Mouse (Mus musculus) gastrocnemius, adult 8-10 months (tissue): ENCODE results near the gene Aacs. TPM values are rescaled to one million over a fixed set of nuclear protein-coding genes. Genes with fewer than 3 reads are reported as not detected.
"Not testable (repeated sequence)": the region's sequence is repeated elsewhere in the genome, so short reads cannot be mapped to it uniquely, and the experiment has no call there.

Source experiments
- DNase-seq, 2 experiments: peaks; one replicate each; pipeline ENCODE4 v3.0.0; 2022; ENCODE audit warnings: low spot score in 2 of 2
- total RNA-seq, 4 experiments: library from RNA; stranded (reverse); gene quantifications; 2 replicates each; pipeline ENCODE4 v1.2.4; 2022

Gene Aacs
- total RNA-seq, result 1 to 10 TPM; 1.9 to 5.4 (median 4.8) TPM

- peak; percentile 97 to 98 for DNase-seq
Observed at GRCm38 (mm10) chr5:125475601-125476285, at the start of gene Aacs. Gene Aacs (plus strand): TSS chr5:125475814.

DNA sequence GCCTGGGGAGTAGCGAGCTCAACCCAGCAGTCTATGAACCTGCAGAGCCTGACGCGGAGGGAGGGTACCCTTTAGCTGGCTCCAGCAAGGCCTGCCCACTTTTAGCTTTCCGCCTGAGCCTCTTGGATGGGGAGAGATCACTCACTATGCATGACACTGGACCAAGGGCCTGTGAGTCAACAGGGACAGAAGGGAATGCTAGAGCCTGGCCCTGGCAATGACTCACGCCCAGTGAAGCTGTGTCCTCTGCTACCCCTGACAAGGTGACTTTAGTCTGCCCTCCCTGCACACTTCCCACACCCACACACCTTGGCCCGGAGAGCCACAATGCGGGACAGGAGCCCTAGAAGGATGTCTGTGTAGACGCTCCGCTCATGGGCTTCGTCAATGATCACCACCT is 49.3 kb upstream of the Aacs start:
- no peak for DNase-seq

DNA sequence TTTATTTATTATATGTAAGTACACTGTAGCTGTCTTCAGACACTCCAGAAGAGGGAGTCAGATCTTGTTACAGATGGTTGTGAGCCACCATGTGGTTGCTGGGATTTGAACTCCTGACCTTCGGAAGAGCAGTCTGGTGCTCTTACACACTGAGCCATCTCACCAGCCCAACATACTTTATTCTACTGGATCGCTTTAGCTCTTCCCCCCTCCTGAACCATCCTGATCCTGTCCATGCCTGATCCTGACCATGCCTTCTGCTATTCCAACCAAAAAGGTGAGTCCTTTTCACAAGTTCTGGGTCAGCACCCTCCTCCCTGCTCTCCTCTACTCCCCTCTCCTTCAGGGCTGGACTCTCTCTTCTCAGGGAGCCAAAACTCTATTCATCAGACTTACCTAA is 43.3 kb upstream of the Aacs start:
- DNase-seq, result not testable (repeated sequence)

DNA sequence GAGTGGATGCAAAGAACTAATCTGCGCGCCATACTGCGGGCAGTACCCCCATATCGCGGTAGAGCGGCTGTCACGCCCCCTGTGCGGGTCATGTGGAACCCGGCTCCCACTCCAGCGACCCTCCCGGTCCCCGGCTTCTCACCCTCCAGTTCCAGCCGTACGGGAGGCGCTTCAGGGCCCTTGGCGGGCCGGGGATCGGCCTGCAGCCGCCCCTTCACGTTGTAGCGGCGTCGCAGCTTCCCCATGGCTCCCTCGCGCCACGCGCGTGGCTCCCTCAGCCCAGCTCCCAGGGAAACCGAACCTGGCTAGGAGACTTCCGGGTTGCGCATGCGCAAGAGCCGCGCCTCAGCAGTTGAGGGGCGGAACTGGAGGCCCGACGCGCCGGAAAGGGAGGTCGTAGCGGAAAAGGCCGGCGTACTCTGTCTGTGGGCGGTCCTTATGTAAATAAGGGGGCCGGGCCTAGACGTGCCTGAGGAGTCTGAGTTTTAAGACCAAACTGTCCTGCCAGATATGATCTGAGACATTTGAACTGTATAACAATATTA is 41.7 kb upstream of the Aacs start, which contains the start of gene Dhx37:
TSS of gene Dhx37 (minus strand) at position 329 of the 545 bp plus-strand sequence.
- peak; percentile 87 to 92 for DNase-seq

DNA sequence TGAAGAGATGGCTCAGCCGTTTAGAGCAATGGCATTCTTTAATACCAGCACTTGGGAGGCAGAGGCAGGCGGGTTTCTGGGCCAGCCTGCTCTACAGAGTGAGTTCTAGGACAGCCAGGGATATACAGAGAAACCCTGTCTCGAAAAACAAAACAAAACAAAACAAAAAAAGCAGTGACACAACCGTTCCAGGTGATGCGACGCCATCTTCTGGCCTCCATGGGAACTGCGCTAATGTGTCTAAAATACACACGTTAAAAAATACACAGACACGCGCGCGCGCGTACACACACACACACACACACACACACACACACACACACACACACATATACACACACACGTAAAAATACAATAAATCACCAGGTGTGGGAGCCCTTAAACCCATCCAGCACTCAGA is 41.3 kb upstream of the Aacs start:
- not testable (repeated sequence) for DNase-seq

DNA sequence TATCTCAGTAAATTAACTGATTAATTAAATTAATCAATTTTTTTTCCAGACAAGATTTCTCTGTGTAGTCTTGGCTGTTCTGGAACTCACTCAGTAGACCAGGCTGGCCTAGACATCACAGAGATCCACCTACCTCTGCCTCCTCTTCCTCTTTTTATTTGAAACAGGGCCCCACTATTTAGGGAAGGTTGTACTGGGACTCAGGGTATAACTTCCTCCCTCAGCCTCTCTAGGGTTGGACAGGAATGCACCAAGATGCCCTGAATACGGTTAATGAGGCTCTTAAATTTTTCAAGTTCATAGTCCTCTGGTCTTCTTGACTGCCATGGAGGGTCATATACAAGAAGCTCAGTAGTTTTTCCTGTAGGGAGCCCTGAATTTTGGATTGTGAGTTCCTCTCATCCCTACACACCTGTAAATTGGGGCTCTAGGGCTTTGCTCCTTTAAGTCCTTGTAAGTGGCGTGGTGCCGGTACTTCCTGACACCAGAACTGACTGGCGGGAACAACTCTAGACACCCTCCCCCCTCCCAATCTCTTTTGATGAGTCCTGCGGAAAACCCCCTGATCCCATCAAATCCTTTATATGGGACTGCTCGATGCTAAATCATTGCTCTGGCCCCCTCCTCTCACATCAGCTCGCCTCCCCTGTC is 34.9 kb upstream of the Aacs start:
- no peak for DNase-seq

DNA sequence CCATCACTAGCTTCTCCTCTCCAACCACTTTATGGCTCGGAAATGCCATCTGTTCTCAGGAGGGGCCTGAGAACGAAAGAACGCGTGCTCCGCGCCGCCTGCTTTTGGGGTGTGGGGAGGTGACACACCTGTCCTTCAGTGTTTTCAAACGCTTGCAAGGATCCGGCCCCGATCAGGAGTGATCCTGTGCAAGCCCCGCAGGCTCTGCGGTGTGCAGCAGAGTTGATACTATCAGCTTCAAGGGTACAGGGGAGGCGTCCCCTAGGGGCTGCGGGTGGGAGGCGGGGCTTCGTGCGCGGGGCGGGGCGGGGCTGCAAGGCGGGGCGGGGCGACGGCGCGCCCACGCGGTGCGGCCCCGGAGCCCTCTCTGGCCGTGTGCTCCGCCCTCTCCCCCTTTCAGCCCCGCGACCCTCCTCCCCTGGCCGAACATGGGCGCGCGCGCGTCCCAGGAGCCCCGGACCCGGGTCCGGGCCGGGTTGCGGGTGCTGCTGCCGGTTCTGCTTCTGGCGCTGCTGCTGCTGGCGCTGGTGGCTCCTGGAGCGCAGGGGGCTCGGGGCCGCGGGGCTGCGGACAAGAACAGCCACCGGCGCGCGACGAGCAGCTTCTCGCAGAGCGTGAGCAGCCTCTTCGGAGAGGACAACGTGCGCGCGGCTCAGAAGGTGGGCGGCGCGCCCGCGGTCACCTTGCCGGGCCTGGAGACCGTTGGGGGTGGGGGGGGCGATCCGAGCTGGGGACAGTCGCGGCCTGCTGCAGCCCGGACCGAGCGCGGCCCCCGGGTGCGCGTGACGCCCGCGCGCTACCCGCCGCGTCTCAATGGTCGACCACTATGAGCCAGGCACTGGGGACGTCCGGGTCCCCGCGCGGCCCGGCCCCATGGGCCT is 34.1 kb upstream of the Aacs start, which contains the start of gene Bri3bp:
TSS of gene Bri3bp (plus strand) at position 335 of the 881 bp plus-strand sequence.
- DNase-seq, result no peak

DNA sequence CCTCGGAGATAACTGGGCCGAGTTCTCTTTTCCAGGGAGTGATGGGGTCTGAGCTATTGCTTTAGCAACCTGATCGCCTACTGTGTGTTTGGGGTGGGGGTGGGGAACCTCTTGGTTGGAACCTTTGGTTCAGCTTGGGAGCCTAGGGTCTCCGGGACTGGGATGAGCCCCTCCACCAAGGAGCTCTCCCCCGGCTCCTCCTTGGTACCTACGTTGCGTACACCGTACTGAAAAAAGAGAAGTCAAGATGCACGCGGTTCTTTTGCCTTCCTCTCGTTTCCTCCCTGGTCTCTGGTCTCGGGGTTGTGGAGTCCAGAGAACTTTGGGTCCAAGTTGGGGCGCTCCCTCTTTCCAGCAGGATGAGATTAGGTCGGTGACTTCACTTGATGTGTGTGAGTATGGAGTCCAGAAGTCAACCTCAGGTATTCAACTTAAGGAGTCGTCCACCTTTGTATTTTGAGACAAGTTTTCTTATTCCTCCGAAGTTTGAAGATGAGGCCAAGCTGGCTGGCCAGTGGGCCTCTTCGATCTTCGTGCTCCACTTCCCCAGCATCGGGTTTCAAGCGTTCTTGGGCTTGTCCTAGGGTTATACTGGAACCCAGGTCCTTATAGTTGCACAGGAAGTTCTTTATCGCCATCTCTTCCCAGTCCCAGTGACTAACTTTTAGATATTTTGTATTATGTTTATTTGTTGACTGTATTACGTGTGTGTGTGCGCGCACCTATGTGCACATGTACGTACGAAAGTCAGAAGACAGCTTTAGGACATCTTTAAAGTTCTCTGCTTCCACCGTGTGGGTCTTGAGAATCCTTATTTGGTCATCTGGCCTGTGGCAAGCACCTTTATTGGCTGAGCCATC is 33.2 kb upstream of the Aacs start:
- DNase-seq, result no peak

DNA sequence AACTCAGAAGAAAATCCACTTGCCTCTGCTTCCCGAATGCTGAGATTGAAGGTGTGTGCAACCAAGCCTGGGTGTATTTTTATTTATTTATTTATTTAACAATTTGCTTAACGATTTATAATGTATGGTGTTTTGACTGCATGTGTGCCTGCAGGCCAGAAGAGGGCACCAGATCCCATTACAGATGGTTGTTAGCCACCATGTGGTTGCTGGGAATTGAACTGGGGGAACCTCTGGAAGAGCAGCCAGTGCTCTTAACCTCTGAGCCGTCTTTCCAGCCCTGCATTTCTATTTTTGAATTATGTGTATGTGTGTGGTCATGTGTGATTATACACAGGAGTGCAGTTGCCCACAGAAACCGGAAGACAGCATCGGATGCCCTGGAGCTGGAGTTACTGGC is 32.3 kb upstream of the Aacs start:
- DNase-seq, result no peak

GRCm38 (mm10) chr5:125443915-125444314 is 31.7 kb upstream of the Aacs start:
- DNase-seq, result no peak

GRCm38 (mm10) chr5:125444554-125444953 is 31.1 kb upstream of the Aacs start:
- DNase-seq, result no peak

- DNase-seq, result no peak
Observed at GRCm38 (mm10) chr5:125446344-125446743, 29.3 kb upstream of the Aacs start.

GRCm38 (mm10) chr5:125448026-125448425 is 27.6 kb upstream of the Aacs start:
- no peak for DNase-seq

DNA sequence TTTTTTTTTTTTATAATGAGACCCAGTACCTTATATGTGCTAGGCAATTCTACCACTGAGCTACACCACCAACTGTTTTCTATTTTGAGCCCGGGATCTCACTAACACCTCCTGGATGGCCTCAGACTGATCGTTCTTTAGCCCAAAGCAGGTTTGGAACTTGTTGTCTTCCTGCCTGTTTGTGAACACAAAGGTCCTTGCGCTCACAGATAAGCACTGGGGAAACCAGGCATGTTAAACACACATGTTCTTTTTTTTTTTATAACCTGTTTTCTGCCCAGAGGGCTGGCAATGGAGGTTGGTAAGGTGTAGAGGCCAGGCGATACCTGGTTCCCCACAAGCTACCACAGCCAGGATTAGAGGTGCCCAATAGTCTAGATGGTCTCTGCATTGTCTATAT is 27.0 kb upstream of the Aacs start:
- DNase-seq, result no peak

GRCm38 (mm10) chr5:125449306-125449705 is 26.3 kb upstream of the Aacs start:
- DNase-seq, result no peak

DNA sequence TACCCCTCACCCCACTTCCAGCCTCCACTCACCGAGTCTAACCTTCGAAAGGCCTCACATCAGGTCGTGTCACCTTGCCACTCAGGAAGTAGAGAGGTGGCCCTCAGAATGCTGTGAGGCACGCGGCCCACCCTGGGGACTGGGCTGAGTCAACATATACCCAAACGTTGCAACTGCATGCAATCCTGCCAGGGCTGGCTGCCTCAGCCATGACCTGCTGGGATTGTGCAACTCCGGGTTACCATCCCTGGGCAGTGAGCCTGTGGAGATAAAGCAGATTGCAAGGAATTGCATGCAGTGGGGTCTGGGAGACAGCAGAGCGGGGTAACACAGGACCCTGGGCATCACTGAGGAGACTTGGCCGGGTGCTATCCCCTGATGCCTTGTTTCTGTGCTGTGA is 23.0 kb upstream of the Aacs start:
- DNase-seq, result no peak

DNA sequence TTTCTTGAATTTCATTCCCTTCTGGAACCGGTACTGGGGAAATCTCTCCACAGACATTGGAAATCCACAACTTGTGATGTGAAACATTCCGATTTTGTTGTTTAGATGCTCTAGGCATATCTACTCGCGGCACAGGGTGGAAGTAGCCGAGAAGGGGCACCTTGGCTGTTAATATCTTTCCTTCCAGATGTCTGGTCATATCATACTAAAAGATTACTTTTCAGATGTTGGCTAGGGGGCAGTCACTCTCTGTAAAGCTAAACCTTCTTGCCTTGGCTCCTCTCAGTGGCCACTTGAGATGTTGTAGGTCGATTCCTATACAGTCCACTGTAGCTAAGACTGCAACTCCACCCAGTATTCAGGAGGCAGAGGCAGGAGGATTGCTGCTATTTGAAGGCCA is 19.5 kb upstream of the Aacs start:
- DNase-seq, result no peak

- DNase-seq, result no peak
Observed at GRCm38 (mm10) chr5:125457538-125457937, 18.1 kb upstream of the Aacs start.

- no peak for DNase-seq
Observed at GRCm38 (mm10) chr5:125460574-125460973, 15.0 kb upstream of the Aacs start.

- peak in 1 of 2 experiments; percentile 31 for DNase-seq
Observed at GRCm38 (mm10) chr5:125461868-125462445, 13.7 kb upstream of the Aacs start.
